ENCODE assay signal across 9 mouse cellular contexts in genomic region chr6:36249047-36249446, GRCm38 (mm10).
DNase-seq lines count a peak whose midpoint lies in the region; ATAC-seq and TF ChIP-seq lines count a peak whose summit lies in the region.
"Had no signal": no experiment of that assay in that cellular context is flagged by ENCODE, and none has a peak within 500 bp of the region (broad histone marks: within the 10 kb centered on the region; RNA-seq: fewer than 3 reads in every experiment).

No protein-coding gene starts in this region.

- TF ChIP-seq CTCF in liver, embryonic 14.5 days (IDR thresholded peaks at IDR 0.05; ENCODE audit: low read depth), result peak; percentile 56
- peak; percentile 29; the same call in 1 of the 2 replicates for TF ChIP-seq CTCF in bone marrow macrophage, adult 2 months (IDR thresholded peaks at IDR 0.05; ENCODE audit: low read depth, low read length)

- H3K36me3 ChIP-seq in forebrain, embryonic 14.5 days (ENCODE audit: control insufficient read depth, insufficient read depth, low read length), result no peaks in the 10 kb centered on the region
- H3K36me3 ChIP-seq in forebrain, embryonic 12.5 days (replicated peaks), result no peaks in the 10 kb centered on the region
- no peaks in the 10 kb centered on the region for H3K36me3 ChIP-seq in liver, embryonic 14.5 days (replicated peaks; ENCODE audit: control insufficient read depth, insufficient read depth, low read depth)
- H3K36me3 ChIP-seq in liver, embryonic 12.5 days, result no peaks in the 10 kb centered on the region
- H3K36me3 ChIP-seq: hindbrain, embryonic 10.5 days had no signal

- H3K9ac ChIP-seq in forebrain, embryonic 14.5 days (ENCODE audit: low read length), result no peak overlapping the region
- H3K9ac ChIP-seq in forebrain, embryonic 12.5 days, result no peak overlapping the region
- no peak overlapping the region for H3K9ac ChIP-seq in liver, embryonic 14.5 days (replicated peaks)
- no peak overlapping the region for H3K9ac ChIP-seq in liver, embryonic 12.5 days

- no peak overlapping the region for H3K4me3 ChIP-seq in forebrain, embryonic 14.5 days (ENCODE audit: low read depth, low read length)
- H3K4me3 ChIP-seq in forebrain, embryonic 12.5 days (replicated peaks), result no peak overlapping the region
- no peak overlapping the region for H3K4me3 ChIP-seq in liver, embryonic 14.5 days (ENCODE audit: insufficient read depth in 1 of 2, low read depth in 2 of 2, low read length in 2 of 2)
- no peak overlapping the region for H3K4me3 ChIP-seq in liver, embryonic 12.5 days
- no peak overlapping the region for H3K4me3 ChIP-seq in bone marrow macrophage, adult 2 months (ENCODE audit: insufficient read depth, low read length)
- H3K4me3 ChIP-seq: hindbrain, embryonic 10.5 days had no signal

- H3K4me1 ChIP-seq in forebrain, embryonic 14.5 days (ENCODE audit: control insufficient read depth, insufficient read depth, low read length), result no peaks in the 10 kb centered on the region
- H3K4me1 ChIP-seq in forebrain, embryonic 12.5 days, result no peaks in the 10 kb centered on the region
- no peaks in the 10 kb centered on the region for H3K4me1 ChIP-seq in liver, embryonic 14.5 days (replicated peaks; ENCODE audit: control insufficient read depth in 2 of 2, insufficient read depth in 2 of 2, low read length in 1 of 2)
- H3K4me1 ChIP-seq in liver, embryonic 12.5 days, result no peaks in the 10 kb centered on the region
- peaks cover 3% of the 10 kb centered on the region; the same call in 1 of the 2 replicates for H3K4me1 ChIP-seq in bone marrow macrophage, adult 2 months (ENCODE audit: control insufficient read depth, insufficient read depth, low read length)
- H3K4me1 ChIP-seq: hindbrain, embryonic 10.5 days had no signal

- H3K4me2 ChIP-seq in forebrain, embryonic 14.5 days (ENCODE audit: low read length), result no peak overlapping the region
- no peak overlapping the region for H3K4me2 ChIP-seq in forebrain, embryonic 12.5 days
- H3K4me2 ChIP-seq in liver, embryonic 14.5 days (ENCODE audit: low read depth), result no peak overlapping the region
- no peak overlapping the region for H3K4me2 ChIP-seq in liver, embryonic 12.5 days

- TF ChIP-seq EP300 in liver, embryonic 14.5 days (IDR thresholded peaks at IDR 0.05; ENCODE audit: low read depth), result no peak

- no peak for ATAC-seq in forebrain, embryonic 14.5 days
- ATAC-seq in forebrain, embryonic 12.5 days (ENCODE audit: low FRiP score), result no peak
- ATAC-seq in liver, embryonic 14.5 days (ENCODE audit: insufficient read depth), result no peak
- no peak for ATAC-seq in liver, embryonic 12.5 days
- ATAC-seq in megakaryocyte, adult 5-6 weeks (ENCODE audit: poor library complexity, severe bottlenecking), result peak; percentile 54; the same call in 1 of the 2 replicates

- no peaks in the 10 kb centered on the region for H3K9me3 ChIP-seq in forebrain, embryonic 14.5 days (replicated peaks; ENCODE audit: control insufficient read depth, low read length)
- no peaks in the 10 kb centered on the region for H3K9me3 ChIP-seq in forebrain, embryonic 12.5 days
- no peaks in the 10 kb centered on the region for H3K9me3 ChIP-seq in liver, embryonic 14.5 days (ENCODE audit: control insufficient read depth, low read length)
- no peaks in the 10 kb centered on the region for H3K9me3 ChIP-seq in liver, embryonic 12.5 days (replicated peaks)
- H3K9me3 ChIP-seq: hindbrain, embryonic 10.5 days had no signal

- H3K27ac ChIP-seq in forebrain, embryonic 14.5 days (ENCODE audit: low read depth, low read length), result no peak overlapping the region
- H3K27ac ChIP-seq in forebrain, embryonic 12.5 days, result no peak overlapping the region
- H3K27ac ChIP-seq in liver, embryonic 14.5 days, result no peak overlapping the region
- H3K27ac ChIP-seq in liver, embryonic 12.5 days, result no peak overlapping the region
- H3K27ac ChIP-seq in bone marrow macrophage, adult 2 months (ENCODE audit: insufficient read depth, low read depth, low read length), result no peak overlapping the region
- H3K27ac ChIP-seq: hindbrain, embryonic 10.5 days had no signal

- no peak for TF ChIP-seq POLR2A in bone marrow macrophage, adult 2 months (IDR thresholded peaks at IDR 0.05; ENCODE audit: borderline replicate concordance, low read depth, low read length)

- H3K27me3 ChIP-seq in forebrain, embryonic 14.5 days (replicated peaks; ENCODE audit: control insufficient read depth, insufficient read depth, low read length), result no peaks in the 10 kb centered on the region
- H3K27me3 ChIP-seq in forebrain, embryonic 12.5 days, result no peaks in the 10 kb centered on the region
- no peaks in the 10 kb centered on the region for H3K27me3 ChIP-seq in liver, embryonic 14.5 days (ENCODE audit: control insufficient read depth, insufficient read depth, low read length)
- H3K27me3 ChIP-seq in liver, embryonic 12.5 days (replicated peaks), result no peaks in the 10 kb centered on the region

- 28% methylated on average over 4 of the region's 4 CpGs for WGBS in forebrain, embryonic 14.5 days
- WGBS in forebrain, embryonic 12.5 days, result 39% methylated on average over 4 of the region's 4 CpGs
- 26% methylated on average over 4 of the region's 4 CpGs for WGBS in liver, embryonic 14.5 days (ENCODE audit: insufficient replicate concordance)
- WGBS in liver, embryonic 12.5 days (ENCODE audit: insufficient replicate concordance), result 34% methylated on average over 4 of the region's 4 CpGs

- DNase-seq in forebrain, embryonic 14.5 days (ENCODE audit: low spot score), result peak; percentile 72
- peak in 1 of 3 experiments; percentile 4 for DNase-seq in liver, embryonic 14.5 days (ENCODE audit: low read depth in 3 of 3, low spot score in 3 of 3)
- DNase-seq in spleen, postnatal 10 days (ENCODE audit: low spot score in 2 of 2), result no peak
- DNase-seq in thymus, postnatal 14 days, result no peak
